Mouse (Mus musculus) neutrophil, adult 65 days (primary cell): ENCODE results near the gene Prkcg. TPM values are rescaled to one million over a fixed set of nuclear protein-coding genes. Genes with fewer than 3 reads are reported as not detected.

Experiments
- total RNA-seq: library from RNA; stranded (reverse); gene quantifications from 2 replicates; pipeline ENCODE4 v1.2.4, GENCODE M21; 2023

The Prkcg gene
- total RNA-seq = 3.4 and 8.3 TPM in 2 replicates

DNA sequence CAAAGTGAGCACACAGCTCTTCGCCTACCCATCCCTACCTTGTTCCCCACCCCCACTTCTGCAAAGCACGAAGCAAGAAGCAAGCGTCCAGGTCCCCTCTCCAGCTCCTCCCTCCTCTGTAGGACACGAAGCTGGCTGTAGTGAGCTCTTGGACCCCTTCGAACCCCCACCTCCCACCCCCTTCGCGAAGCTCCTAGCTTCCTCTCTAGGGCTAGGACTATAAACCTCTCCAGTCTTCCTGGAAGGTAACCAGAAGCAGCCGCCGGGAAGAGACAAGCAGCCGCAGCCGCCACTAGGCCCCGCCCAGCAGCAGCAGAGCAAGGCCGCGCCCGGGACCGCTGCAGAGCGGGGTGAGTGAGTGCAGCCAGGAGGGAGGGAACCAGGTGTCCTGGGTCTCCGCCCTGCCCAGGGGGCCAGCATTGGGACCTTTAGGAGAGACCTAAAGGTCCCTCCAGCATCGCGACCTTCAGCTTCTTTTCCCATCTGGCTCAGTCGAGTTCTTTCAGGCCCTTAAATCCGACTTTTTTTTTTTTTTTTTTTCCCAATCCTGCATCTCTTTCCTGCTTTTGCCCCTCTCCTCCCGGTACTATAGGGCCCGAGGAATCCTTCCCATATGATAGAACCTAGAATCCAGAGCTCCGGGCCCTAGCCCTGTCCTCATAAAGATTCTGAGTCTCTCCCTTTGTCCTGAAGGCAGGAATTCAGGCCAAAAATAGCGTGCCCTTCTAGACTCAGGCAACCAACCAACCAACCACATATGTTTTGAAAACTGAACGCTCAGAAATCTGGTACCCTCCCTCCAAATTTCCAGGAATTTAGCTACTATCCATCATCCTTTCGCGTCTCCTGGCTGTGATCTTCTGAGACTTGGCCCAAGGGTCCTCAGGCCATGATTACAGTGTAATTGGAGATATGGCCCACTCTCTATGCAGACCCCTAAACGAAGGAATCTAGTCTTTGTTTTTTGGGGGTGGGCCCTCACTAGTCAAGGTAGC, at the start of gene Prkcg, which contains the start of gene Myadm:
Gene Prkcg (plus strand): TSS at position 204 of the 995 bp plus-strand sequence.
Gene Myadm (plus strand): TSS at position 105 of the 995 bp plus-strand sequence.

GRCm38 (mm10) chr7:3332619-3333521, 43.9 kb downstream of the Prkcg start, which contains the start of gene Cacng7:
Cacng7 (plus strand) TSS chr7:3332955.

Other genes starting within 250 kb of the Prkcg start
- 0.13 TPM in 1 of 2 replicates, not detected in the other for gene AU018091, start 120.0 kb upstream of the Prkcg start, total RNA-seq
- gene Nlrp12, start 39.4 kb upstream of the Prkcg start, total RNA-seq = 45.4 and 49.1 TPM in 2 replicates
- gene Myadm, start 99 bp upstream of the Prkcg start, total RNA-seq = 164 and 175 TPM in 2 replicates
- gene Cacng7, start 43.8 kb downstream of the Prkcg start, total RNA-seq = not detected in 2 replicates
- gene Cacng8, start 101.5 kb downstream of the Prkcg start, total RNA-seq = not detected in 2 replicates
- gene Cacng6, start 135.0 kb downstream of the Prkcg start, total RNA-seq = not detected in 2 replicates
- 52.4 and 54.9 TPM in 2 replicates for gene Tarm1, start 213.4 kb downstream of the Prkcg start, total RNA-seq